Mouse (Mus musculus): ENCODE results near the gene Slc41a2. TPM values are rescaled to one million over a fixed set of nuclear protein-coding genes. Genes with fewer than 3 reads are reported as not detected.

Slc41a2 gene
- polyA plus RNA-seq, 1 experiment: 8.1 TPM

DNA sequence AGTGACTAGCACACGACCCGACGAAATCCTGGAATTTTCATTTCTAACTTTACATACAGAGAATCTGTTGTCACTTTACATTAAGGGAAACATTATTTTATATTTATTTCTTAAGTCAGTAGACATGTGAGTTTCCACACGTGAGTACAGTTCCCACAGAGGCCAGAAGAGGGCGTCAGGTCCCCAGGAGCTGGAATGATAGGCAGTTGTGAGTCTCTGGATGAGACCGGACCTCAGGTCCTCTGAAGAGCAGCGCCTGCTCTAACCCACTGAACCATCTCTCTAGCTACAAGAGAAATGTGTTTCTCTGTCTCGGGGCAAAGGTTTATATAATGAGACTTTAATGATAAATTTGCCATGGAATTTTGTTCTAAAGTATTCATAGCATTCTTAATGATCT is 86.3 kb downstream of the Slc41a2 start:
- 73% methylated on average over 8 of the region's 8 CpGs for WGBS
- no peak for DNase-seq (ENCODE audit: low read depth, low spot score)

GRCm38 (mm10) chr10:83248036-83248435 is 89.6 kb downstream of the Slc41a2 start:
- 58% methylated on average over 7 of the region's 7 CpGs for WGBS
- no peak for DNase-seq (ENCODE audit: low read depth, low spot score)

DNA sequence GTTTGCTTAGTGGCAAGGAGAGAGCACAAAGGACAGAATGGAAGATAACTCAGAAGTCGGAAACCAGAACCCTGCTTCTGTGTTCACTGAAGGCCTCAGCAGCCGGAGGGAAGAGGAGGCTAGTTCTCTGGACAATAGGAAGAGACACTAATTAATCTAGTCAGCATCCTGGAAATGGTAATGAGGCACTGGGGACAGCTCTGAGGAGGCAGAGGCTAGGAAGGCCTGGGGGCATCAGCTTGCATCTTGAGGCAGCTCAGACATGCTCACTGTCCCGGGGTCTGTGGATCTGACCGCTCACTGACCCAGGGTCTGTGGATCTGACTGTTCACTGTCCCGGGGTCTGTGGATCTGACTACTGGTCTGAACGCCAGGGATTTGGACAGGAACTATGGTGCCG is 92.0 kb downstream of the Slc41a2 start:
- 91% methylated on average over 7 of the region's 7 CpGs for WGBS
- no peak for DNase-seq (ENCODE audit: low read depth, low spot score)

DNA sequence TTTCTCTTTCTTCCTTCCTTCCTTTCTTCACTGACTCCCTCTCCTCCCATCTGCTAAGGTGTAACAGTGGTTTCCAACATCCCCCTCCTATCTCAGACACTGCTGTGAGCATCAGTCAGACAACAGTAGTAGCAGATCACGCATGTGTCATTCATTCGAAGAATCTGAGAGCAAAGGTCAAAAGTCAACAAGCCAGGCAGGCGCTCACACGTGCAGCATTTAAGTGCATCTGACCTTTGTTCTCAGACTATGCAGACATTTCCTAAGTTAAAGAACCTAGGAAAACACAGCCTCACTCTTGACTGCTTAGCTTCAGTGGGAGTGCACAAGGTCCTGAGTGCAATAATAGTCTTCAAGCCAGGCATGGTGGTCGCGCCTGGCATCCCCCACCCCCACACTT is 93.6 kb downstream of the Slc41a2 start:
- no peak for DNase-seq (ENCODE audit: low read depth, low spot score)
- WGBS: 29% methylated on average over 6 of the region's 6 CpGs

- no peak for DNase-seq (ENCODE audit: low read depth, low spot score)
- WGBS: 20% methylated on average over 11 of the region's 11 CpGs
Observed at GRCm38 (mm10) chr10:83242106-83242686, 95.5 kb downstream of the Slc41a2 start.

DNA sequence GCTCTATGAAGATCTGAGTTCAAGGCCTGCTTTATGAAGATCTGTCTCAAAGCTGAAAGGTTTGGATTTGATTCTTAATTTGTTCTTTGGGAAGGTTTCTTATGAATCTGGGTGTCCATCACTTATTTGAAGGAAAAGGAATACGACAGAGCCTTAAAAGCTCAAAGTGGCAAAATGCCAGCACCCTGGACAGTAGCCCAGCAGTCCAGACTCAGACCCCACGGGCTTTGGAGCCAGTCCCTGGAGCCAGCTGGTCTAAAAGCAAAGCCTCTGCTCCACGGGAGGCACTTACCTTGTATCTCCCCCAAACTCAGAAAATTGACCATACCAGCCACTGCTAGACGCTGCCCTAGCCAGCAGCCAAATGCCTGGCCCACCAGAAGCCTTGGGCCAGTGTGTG is 103.3 kb downstream of the Slc41a2 start:
- no peak for DNase-seq (ENCODE audit: low read depth, low spot score)
- 51% methylated on average over 4 of the region's 4 CpGs for WGBS

DNA sequence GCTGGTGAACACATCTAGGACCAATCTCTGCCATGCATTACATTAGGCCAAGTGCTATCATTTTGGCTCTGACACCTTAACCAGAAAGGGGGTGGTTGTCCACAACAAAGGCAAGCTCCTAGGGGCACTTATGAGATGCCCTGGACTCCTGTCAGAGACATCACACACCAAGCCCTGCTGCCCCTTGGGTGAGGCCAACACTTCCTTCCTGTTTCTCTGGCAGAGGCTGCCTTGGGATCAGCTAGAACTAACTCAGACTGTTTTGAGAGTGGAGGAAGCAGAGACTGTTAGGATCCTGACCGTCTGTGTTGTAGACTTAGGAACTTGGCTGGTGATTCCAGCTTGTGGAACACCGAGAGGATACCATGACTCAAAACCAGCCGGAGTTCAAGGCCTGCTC is 103.7 kb downstream of the Slc41a2 start:
- no peak for DNase-seq (ENCODE audit: low read depth, low spot score)
- WGBS: 68% methylated on average over 3 of the region's 3 CpGs

DNA sequence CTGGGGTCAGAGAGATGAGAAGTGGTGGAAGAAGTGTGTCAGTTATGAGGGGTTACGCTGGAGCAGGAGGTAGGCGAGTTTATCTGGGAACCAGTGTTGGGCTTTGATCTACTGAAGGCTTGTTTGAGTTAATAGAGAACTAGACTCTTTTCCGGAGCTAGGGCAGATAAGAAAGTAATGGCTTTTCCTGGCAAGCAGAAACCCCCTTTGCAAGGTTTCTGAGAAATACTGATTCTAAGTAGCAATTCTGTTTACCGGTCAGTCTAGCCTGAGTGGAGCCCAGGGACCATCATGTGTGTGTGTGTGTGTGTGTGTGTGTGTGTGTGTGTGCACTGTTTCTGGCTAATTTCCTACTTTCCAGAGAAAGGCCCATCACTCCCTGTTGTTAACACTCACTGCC is 109.1 kb downstream of the Slc41a2 start:
- DNase-seq (ENCODE audit: low read depth, low spot score): no peak
- 66% methylated on average over 4 of the region's 4 CpGs for WGBS

- no peak for DNase-seq (ENCODE audit: low read depth, low spot score)
- 52% methylated on average over 3 of the region's 3 CpGs for WGBS
Observed at GRCm38 (mm10) chr10:83224999-83225398, 112.7 kb downstream of the Slc41a2 start.

DNA sequence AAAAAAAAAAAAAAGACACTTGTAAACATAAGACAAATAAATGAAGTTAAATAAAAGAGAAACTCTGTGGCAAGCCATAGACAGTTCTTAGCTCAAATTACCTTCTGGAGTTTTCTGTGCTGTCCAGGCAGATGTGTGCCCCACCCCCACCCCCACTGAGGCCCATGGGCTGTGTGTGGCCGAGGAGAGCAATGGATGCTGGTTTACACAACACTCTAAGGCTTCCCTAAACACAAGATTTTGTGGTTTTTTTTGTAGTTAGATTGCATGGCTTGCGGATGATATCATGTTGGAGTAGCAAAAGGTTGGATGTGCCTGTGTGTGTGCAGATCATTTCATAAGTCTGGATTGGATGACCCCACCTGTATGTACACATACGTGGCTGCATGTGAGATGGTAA is 116.8 kb downstream of the Slc41a2 start:
- WGBS: 63% methylated on average over 3 of the region's 3 CpGs
- no peak for DNase-seq (ENCODE audit: low read depth, low spot score)

- DNase-seq (ENCODE audit: low read depth, low spot score): no peak
- 87% methylated on average over 10 of the region's 10 CpGs for WGBS
Observed at GRCm38 (mm10) chr10:83220217-83220616, 117.5 kb downstream of the Slc41a2 start.

DNA sequence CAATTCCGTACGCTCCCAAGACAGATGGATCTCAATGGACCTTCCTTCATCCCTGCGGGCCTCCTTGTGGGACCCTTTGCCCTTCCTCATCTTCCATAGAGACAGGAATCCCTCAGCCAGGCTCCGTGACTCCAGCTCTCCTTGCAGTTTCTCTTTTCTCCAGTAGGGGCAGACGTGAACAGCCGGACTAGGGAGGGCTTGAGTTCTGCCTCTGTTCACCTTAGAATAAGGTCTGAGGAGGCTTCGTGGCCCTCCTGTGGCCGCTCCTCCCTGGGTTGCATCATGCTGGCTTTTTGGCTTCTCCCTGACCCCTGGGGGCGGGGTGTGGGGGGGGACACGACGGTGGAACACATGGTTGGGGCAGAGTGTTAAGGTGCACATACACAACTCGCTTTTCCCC is 118.0 kb downstream of the Slc41a2 start:
- DNase-seq (ENCODE audit: low read depth, low spot score): no peak
- 32% methylated on average over 12 of the region's 12 CpGs for WGBS

GRCm38 (mm10) chr10:83218778-83219177 is 118.9 kb downstream of the Slc41a2 start:
- WGBS: 58% methylated on average over 2 of the region's 2 CpGs
- DNase-seq (ENCODE audit: low read depth, low spot score): no peak

GRCm38 (mm10) chr10:83217256-83217655 is 120.4 kb downstream of the Slc41a2 start:
- DNase-seq (ENCODE audit: low read depth, low spot score): no peak
- WGBS: 61% methylated on average over 5 of the region's 5 CpGs

DNA sequence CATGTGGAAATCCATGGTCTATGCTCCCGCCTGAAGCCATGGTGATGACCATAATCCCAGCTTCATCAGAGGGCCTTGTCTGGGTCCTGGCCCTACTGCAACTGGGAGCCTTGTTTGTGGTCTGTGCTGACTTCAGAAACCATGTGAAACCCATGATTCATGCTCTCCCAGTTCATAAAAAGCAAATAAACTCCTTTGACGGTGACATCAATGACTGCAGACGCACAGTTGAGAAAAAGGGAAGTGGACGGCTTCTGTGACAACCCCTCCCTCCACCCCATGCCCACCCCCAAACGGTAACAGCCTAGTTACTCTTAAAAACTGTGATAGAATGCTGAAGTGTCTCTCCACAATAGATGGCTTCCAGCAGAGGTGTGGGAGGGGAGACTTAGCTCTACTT is 122.1 kb downstream of the Slc41a2 start:
- WGBS: 46% methylated on average over 5 of the region's 5 CpGs
- no peak for DNase-seq (ENCODE audit: low read depth, low spot score)

DNA sequence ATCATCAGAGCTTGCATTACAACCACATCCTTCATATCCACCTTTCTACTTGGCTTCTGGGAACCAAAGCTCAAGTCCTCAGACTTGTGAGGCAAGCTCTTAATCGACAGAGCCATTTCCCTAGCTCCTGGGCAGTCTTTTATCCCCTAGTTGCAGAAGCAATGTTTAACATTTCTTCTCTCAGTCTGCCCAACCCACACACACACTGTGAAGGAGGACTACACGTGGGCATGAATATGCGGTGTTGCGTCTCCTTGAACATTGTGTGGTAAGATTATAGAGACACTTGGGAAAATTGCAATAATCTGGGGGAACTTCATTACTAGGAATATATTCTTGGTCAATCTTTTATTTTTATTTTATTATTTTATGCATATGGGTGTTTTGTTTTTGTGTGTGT is 125.1 kb downstream of the Slc41a2 start:
- no peak for DNase-seq (ENCODE audit: low read depth, low spot score)
- 92% methylated on average over 4 of the region's 4 CpGs for WGBS

GRCm38 (mm10) chr10:83210968-83211583 is 126.6 kb downstream of the Slc41a2 start:
- WGBS: 60% methylated on average over 6 of the region's 6 CpGs
- DNase-seq (ENCODE audit: low read depth, low spot score): no peak

DNA sequence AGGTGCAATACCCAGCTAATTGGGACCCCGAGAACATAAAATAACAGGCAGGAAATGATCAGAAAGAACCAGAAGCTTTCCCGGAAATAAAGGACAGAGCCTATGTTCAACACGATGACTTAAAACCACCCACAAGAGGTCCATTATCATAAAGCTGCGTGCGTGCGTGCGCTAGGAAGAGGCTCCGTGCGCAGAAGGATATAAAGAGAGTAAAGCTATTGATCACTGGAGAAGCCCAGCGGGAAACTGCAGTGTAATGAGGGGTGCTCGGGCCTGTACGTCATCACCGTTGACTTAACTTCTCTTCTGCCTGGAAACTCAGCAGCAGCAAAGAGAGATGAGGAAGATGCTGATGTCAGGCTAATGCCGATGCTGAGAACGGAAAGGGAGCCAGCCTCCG is 127.6 kb downstream of the Slc41a2 start:
- no peak for DNase-seq (ENCODE audit: low read depth, low spot score)
- 89% methylated on average over 16 of the region's 16 CpGs for WGBS

- WGBS: 55% methylated on average over 12 of the region's 12 CpGs
- no peak for DNase-seq (ENCODE audit: low read depth, low spot score)
Observed at GRCm38 (mm10) chr10:83209388-83209787, 128.3 kb downstream of the Slc41a2 start.

GRCm38 (mm10) chr10:83208436-83208835 is 129.2 kb downstream of the Slc41a2 start:
- no peak for DNase-seq (ENCODE audit: low read depth, low spot score)
- 79% methylated on average over 7 of the region's 7 CpGs for WGBS

DNA sequence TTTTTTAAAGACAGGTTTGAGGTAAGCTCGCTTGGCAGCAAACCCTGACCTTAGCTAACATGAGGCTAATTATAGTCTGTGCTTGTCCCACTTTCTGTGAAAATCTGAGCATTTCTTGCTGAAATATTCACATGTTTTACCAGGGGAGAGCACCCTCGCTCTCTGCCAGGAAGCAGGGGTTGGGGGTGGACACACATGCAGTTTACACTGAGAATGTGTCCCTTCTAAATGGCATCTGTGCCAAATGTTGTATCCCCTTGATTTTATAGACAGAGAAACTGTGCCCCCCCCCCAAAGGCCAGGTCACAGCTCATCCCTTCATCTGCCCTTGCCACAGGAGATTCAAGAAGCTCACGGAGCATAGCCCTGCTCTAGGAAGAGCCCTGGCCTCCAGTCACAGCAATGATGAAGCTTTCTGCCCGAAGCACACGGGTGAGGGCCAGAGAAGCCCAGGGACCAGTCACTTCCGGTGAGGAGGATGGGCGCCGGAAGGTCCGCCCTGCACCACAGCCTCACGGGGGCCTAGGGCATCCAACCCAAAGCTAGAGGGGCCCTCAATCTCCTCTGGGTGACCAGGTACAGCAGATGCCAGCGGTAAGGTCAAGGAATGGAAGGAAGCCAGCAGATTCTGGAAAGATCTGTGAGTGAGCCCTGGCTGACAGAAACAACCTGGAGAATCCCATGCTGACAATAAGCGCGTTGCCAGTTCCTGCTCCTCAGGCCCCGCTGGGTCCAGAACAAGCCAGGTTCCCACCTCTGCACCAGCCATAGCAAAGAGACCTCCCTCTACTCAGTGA is 134.6 kb downstream of the Slc41a2 start:
- DNase-seq (ENCODE audit: low read depth, low spot score): no peak
- WGBS: 86% methylated on average over 14 of the region's 14 CpGs
